Mouse (Mus musculus) olfactory bulb, adult 2 months (tissue): Measurements from ENCODE around the gene Aanat. TPM values are rescaled to one million over a fixed set of nuclear protein-coding genes. Genes with fewer than 3 reads are reported as not detected.
A peak's percentile ranks its signal among the peaks of the same experiment; 100 is the strongest.
"Not testable (repeated sequence)": the region's sequence is repeated elsewhere in the genome, so short reads cannot be mapped to it uniquely, and the experiment has no call there.

Experiments
- H3K27ac ChIP-seq: fragments of 200-500 bp; 2 replicates; pipeline ENCODE4 v1.5.1; 2012; ENCODE audit warnings: low read depth, low read length; ENCODE audit not compliant: insufficient read depth
- H3K4me1 ChIP-seq: fragments of 200-500 bp; 2 replicates; pipeline ENCODE4 v1.6.1; 2012; ENCODE audit warnings: low read length; ENCODE audit not compliant: control insufficient read depth, insufficient read depth
- H3K4me3 ChIP-seq: fragments of 200-500 bp; 2 replicates; pipeline ENCODE4 v1.5.1; 2012; ENCODE audit warnings: mild to moderate bottlenecking, low read depth, low read length, moderate library complexity; ENCODE audit not compliant: insufficient read depth
- CTCF ChIP-seq: fragments of 200-500 bp; IDR thresholded peaks from 2 replicates; pipeline ENCODE4 v1.5.1; 2012; ENCODE audit warnings: low read depth, mild to moderate bottlenecking, low read length, moderate library complexity; ENCODE audit not compliant: insufficient read depth
- POLR2A ChIP-seq: fragments of 200-500 bp; IDR thresholded peaks from 2 replicates; pipeline ENCODE4 v1.6.1; 2012; ENCODE audit warnings: mild to moderate bottlenecking, low read depth, low read length, moderate library complexity; ENCODE audit not compliant: insufficient read depth
- WGBS: fragments of 180-500 bp; shearing (Covaris S2); methylation state at CpG from one replicate; pipeline ENCODE4 v1.1.7; 2018; 5-methylcytosine and 5-hydroxymethylcytosine counted together
- polyA plus RNA-seq: library from polyadenylated mRNA; stranded (reverse); fragments of >200 nt; gene quantifications from 2 replicates; pipeline ENCODE4 v1.2.4, GENCODE M21; 2012; ENCODE audit warnings: low replicate concordance; ENCODE audit not compliant: missing spikeins, insufficient read depth, insufficient read length

Gene Aanat
- polyA plus RNA-seq, 1 experiment = not detected

GRCm38 (mm10) chr11:116629472-116629871 lies 43.2 kb downstream of the Aanat start:
- Histone ChIP-seq H3K27ac (no peak overlapping the region), H3K4me1 (peaks cover 3% of the 10 kb centered on the region), H3K4me3 (no peak overlapping the region)
- WGBS = 87% methylated on average over 6 of the region's 6 CpGs
- TF ChIP-seq POLR2A (no peak), CTCF (no peak)

- no peaks in the 10 kb centered on the region for H3K4me1 ChIP-seq
- no peak overlapping the region for H3K27ac ChIP-seq
- no peak overlapping the region for H3K4me3 ChIP-seq
- 72% methylated on average over 12 of the region's 12 CpGs for WGBS
- TF ChIP-seq POLR2A = no peak
- TF ChIP-seq CTCF = no peak
These were observed 44.1 kb downstream of the Aanat start for GRCm38 (mm10) chr11:116630171-116630965.

GRCm38 (mm10) chr11:116632962-116633361 lies 46.7 kb downstream of the Aanat start:
- H3K4me3 ChIP-seq = no peak overlapping the region
- no peak overlapping the region for H3K27ac ChIP-seq
- no peak for TF ChIP-seq POLR2A
- TF ChIP-seq CTCF = no peak
- WGBS = 71% methylated on average over 10 of the region's 10 CpGs
- no peaks in the 10 kb centered on the region for H3K4me1 ChIP-seq

GRCm38 (mm10) chr11:116636607-116637006 lies 50.4 kb downstream of the Aanat start:
- not testable (repeated sequence) for H3K27ac ChIP-seq, H3K4me1 ChIP-seq, H3K4me3 ChIP-seq
- WGBS = 79% methylated on average over 8 of the region's 8 CpGs

- no peak overlapping the region for H3K4me3 ChIP-seq
- no peak for TF ChIP-seq CTCF
- TF ChIP-seq POLR2A = no peak
- H3K27ac ChIP-seq = no peak overlapping the region
- H3K4me1 ChIP-seq = peaks cover 23% of the 10 kb centered on the region
- WGBS = 61% methylated on average over 5 of the region's 5 CpGs
These were observed 54.9 kb downstream of the Aanat start for GRCm38 (mm10) chr11:116641168-116641567.

- WGBS = 75% methylated on average over 3 of the region's 3 CpGs
- Histone ChIP-seq H3K4me1 (peaks cover 28% of the 10 kb centered on the region), H3K4me3 (no peak overlapping the region), H3K27ac (no peak overlapping the region)
- no peak for TF ChIP-seq POLR2A
- TF ChIP-seq CTCF = no peak
These were observed 55.5 kb downstream of the Aanat start for GRCm38 (mm10) chr11:116641731-116642130.

- WGBS = 39% methylated on average over 14 of the region's 14 CpGs
- H3K4me3 ChIP-seq = peak overlapping the region; percentile 8; the same call in 1 of the 2 replicates
- H3K27ac ChIP-seq = 0 out of 2 replicates have a peak overlapping the region, but pooled peaks have one; percentile 7
- TF ChIP-seq CTCF = peak; percentile 95
- no peak for TF ChIP-seq POLR2A
- H3K4me1 ChIP-seq = peaks cover 38% of the 10 kb centered on the region
These were observed 56.7 kb downstream of the Aanat start for GRCm38 (mm10) chr11:116642681-116643578.

GRCm38 (mm10) chr11:116643579-116644224 lies 57.5 kb downstream of the Aanat start:
- Histone ChIP-seq H3K27ac (0 out of 2 replicates have a peak overlapping the region, but pooled peaks have one; percentile 7), H3K4me3 (peak overlapping the region; percentile 8; the same call in 1 of the 2 replicates), H3K4me1 (peaks cover 43% of the 10 kb centered on the region)
- WGBS = 13% methylated on average over 19 of the region's 19 CpGs
- TF ChIP-seq CTCF (no peak), POLR2A (no peak)
